Mouse (Mus musculus) kidney, postnatal 36 days (tissue): ENCODE data around the gene Zfp993.
"Not testable (repeated sequence)": the region's sequence is repeated elsewhere in the genome, so short reads cannot be mapped to it uniquely, and the experiment has no call there.

Source experiments
- DNase-seq, 2 experiments: peaks; one replicate each; pipeline ENCODE4 v3.0.0; 2021 to 2022; ENCODE audit warnings: mixed read lengths in 2 of 2

Gene Zfp993

GRCm38 (mm10) chr4:146610774-146611400 is at the start of gene Zfp993:
Zfp993 (plus strand) TSS chr4:146610961.
- DNase-seq: not testable (repeated sequence)

GRCm38 (mm10) chr4:146579905-146580873 is 30.6 kb upstream of the Zfp993 start:
- not testable (repeated sequence) for DNase-seq

- peak in 1 of 2 experiments; percentile 1 for DNase-seq
These were observed 7.0 kb upstream of the Zfp993 start for GRCm38 (mm10) chr4:146603578-146604399.

GRCm38 (mm10) chr4:146644367-146644766 is 33.6 kb downstream of the Zfp993 start:
- DNase-seq: not testable (repeated sequence)

GRCm38 (mm10) chr4:146649641-146650040 is 38.9 kb downstream of the Zfp993 start:
- DNase-seq: not testable (repeated sequence)

- DNase-seq: not testable (repeated sequence)
These were observed 39.4 kb downstream of the Zfp993 start for GRCm38 (mm10) chr4:146650115-146650514.

GRCm38 (mm10) chr4:146650639-146651038 is 39.9 kb downstream of the Zfp993 start:
- DNase-seq: not testable (repeated sequence)
